Mouse (Mus musculus): ENCODE measurements around the gene Mest.

Mest gene

GRCm38 (mm10) chr6:30703977-30704602 lies 19.3 kb upstream of the Mest start:
- DNase-seq (ENCODE audit: low spot score in 2 of 2) = no peak

GRCm38 (mm10) chr6:30709115-30709514 lies 14.2 kb upstream of the Mest start:
- no peak for DNase-seq (ENCODE audit: low spot score in 2 of 2)

GRCm38 (mm10) chr6:30710371-30711364 lies 12.7 kb upstream of the Mest start:
- DNase-seq (ENCODE audit: low spot score in 2 of 2) = no peak

- DNase-seq (ENCODE audit: low spot score in 2 of 2) = no peak
Measured at GRCm38 (mm10) chr6:30711365-30711763, 12.0 kb upstream of the Mest start.

- no peak for DNase-seq (ENCODE audit: low spot score in 2 of 2)
Measured at GRCm38 (mm10) chr6:30712484-30712883, 10.9 kb upstream of the Mest start.

GRCm38 (mm10) chr6:30713455-30713854 lies 9.9 kb upstream of the Mest start:
- no peak for DNase-seq (ENCODE audit: low spot score in 2 of 2)

GRCm38 (mm10) chr6:30713896-30714295 lies 9.5 kb upstream of the Mest start:
- DNase-seq (ENCODE audit: low spot score in 2 of 2) = no peak

- no peak for DNase-seq (ENCODE audit: low spot score in 2 of 2)
Measured at GRCm38 (mm10) chr6:30714891-30715471, 8.4 kb upstream of the Mest start.

- no peak for DNase-seq (ENCODE audit: low spot score in 2 of 2)
Measured at GRCm38 (mm10) chr6:30716796-30717195, 6.6 kb upstream of the Mest start.

- no peak for DNase-seq (ENCODE audit: low spot score in 2 of 2)
Measured at GRCm38 (mm10) chr6:30722385-30723164, 772 bp upstream of the Mest start.

GRCm38 (mm10) chr6:30730301-30730971 lies 7.1 kb downstream of the Mest start:
- DNase-seq (ENCODE audit: low spot score in 2 of 2) = no peak

GRCm38 (mm10) chr6:30732571-30733130 lies 9.3 kb downstream of the Mest start:
- no peak for DNase-seq (ENCODE audit: low spot score in 2 of 2)

- no peak for DNase-seq (ENCODE audit: low spot score in 2 of 2)
Measured at GRCm38 (mm10) chr6:30734465-30734864, 11.1 kb downstream of the Mest start.

GRCm38 (mm10) chr6:30734988-30735727 lies 11.8 kb downstream of the Mest start:
- no peak for DNase-seq (ENCODE audit: low spot score in 2 of 2)

GRCm38 (mm10) chr6:30735728-30736371 lies 12.5 kb downstream of the Mest start:
- no peak for DNase-seq (ENCODE audit: low spot score in 2 of 2)

- no peak for DNase-seq (ENCODE audit: low spot score in 2 of 2)
Measured at GRCm38 (mm10) chr6:30736372-30736762, 13.0 kb downstream of the Mest start.

- DNase-seq (ENCODE audit: low spot score in 2 of 2) = peak in 1 of 2 experiments; percentile 72
Measured at GRCm38 (mm10) chr6:30736864-30737547, 13.7 kb downstream of the Mest start.

GRCm38 (mm10) chr6:30737548-30738463 lies 14.5 kb downstream of the Mest start:
- DNase-seq (ENCODE audit: low spot score in 2 of 2) = peak; percentile 45 to 74
